Mouse (Mus musculus): ENCODE measurements at regions not wholly inside any gene's neighbourhood (a gene's known extent, or its start where the extent isn't known, plus 50 kb on each side); places are given as distances from the start of the nearest gene placed in this dataset.

GRCm38 (mm10) chr12:7919709-7920324, 57.6 kb upstream of the Apob start:
- no peak for DNase-seq (ENCODE audit: low read depth, low spot score)

- no peak for DNase-seq (ENCODE audit: low read depth, low spot score)
Measured at GRCm38 (mm10) chr12:7920888-7921287, 56.6 kb upstream of the Apob start.
